In genomic region chr15:27564106-27565100, GRCm38 (mm10) we compare ENCODE assay signal across 9 mouse cellular contexts.
DNase-seq lines count a peak whose midpoint lies in the region; ATAC-seq and TF ChIP-seq lines count a peak whose summit lies in the region.
"Had no signal": no experiment of that assay in that cellular context is flagged by ENCODE, and none has a peak within 500 bp of the region (broad histone marks: within the 10 kb centered on the region; RNA-seq: fewer than 3 reads in every experiment).

No protein-coding gene starts in this region.

- no peak overlapping the region for H3K4me2 ChIP-seq in forebrain, postnatal 0 days (ENCODE audit: low read depth)

- no peaks in the 10 kb centered on the region for H3K9me3 ChIP-seq in forebrain, postnatal 0 days (ENCODE audit: low read length)

- no peak for TF ChIP-seq CTCF in forebrain, postnatal 0 days (IDR thresholded peaks at IDR 0.05; ENCODE audit: low read depth)

- H3K4me3 ChIP-seq in forebrain, postnatal 0 days (ENCODE audit: low read depth, low read length), result no peak overlapping the region

- H3K27me3 ChIP-seq in forebrain, postnatal 0 days (ENCODE audit: insufficient read depth, low read length), result no peaks in the 10 kb centered on the region
- H3K27me3 ChIP-seq: Patski had no signal

- H3K4me1 ChIP-seq in forebrain, postnatal 0 days (ENCODE audit: insufficient read depth), result no peaks in the 10 kb centered on the region

- 57% methylated on average over 14 of the region's 14 CpGs for WGBS in forebrain, postnatal 0 days

- peak; percentile 53 to 74 for DNase-seq in left cerebral cortex, postnatal 14 days (ENCODE audit: low spot score in 2 of 2)
- DNase-seq in left cerebral cortex, adult 11 months (ENCODE audit: low spot score), result no peak
- peak; percentile 68 for DNase-seq in MN1 (ENCODE audit: low spot score)
- DNase-seq in forebrain, postnatal 0 days, result no peak
- peak; percentile 84 for DNase-seq in retina, postnatal 1 day
- DNase-seq in heart, postnatal 4 days, result no peak
- no peak for DNase-seq in urinary bladder, postnatal 36 days (ENCODE audit: low spot score in 2 of 2)

- H3K9ac ChIP-seq in forebrain, postnatal 0 days, result no peak overlapping the region

- 0 out of 2 replicates have a peak, but pooled peaks have one; percentile 19 for ATAC-seq in forebrain, postnatal 0 days
- ATAC-seq: hindbrain, postnatal 0 days; Patski had no signal

- intact Hi-C loops in left cerebral cortex, postnatal 14 days (cut with DNase I), result no loop called here

- H3K27ac ChIP-seq in forebrain, postnatal 0 days (ENCODE audit: low read depth, low read length), result no peak overlapping the region
- H3K27ac ChIP-seq: hindbrain, postnatal 0 days had no signal

- H3K36me3 ChIP-seq in forebrain, postnatal 0 days (ENCODE audit: insufficient read depth), result peaks cover 42% of the 10 kb centered on the region

Comparison
In these comparisons a context has a peak if more than half of its experiments do, and no peak if none do; other contexts are left out.
1. DNase-seq: peak in left cerebral cortex, postnatal 14 days (2 of 2), MN1 (single experiment) and retina, postnatal 1 day (single experiment); none in left cerebral cortex, adult 11 months (single experiment), forebrain, postnatal 0 days (single experiment), heart, postnatal 4 days (single experiment) and urinary bladder, postnatal 36 days (0 of 2).